Mouse (Mus musculus) brain, embryonic 14.5 days (tissue): ENCODE measurements around the gene Rtraf.

ENCODE experiments used
- CTCF ChIP-seq: fragments of 200-500 bp; IDR thresholded peaks from 2 replicates; pipeline ENCODE4 v1.5.1; 2012; ENCODE audit warnings: inconsistent platforms, mild to moderate bottlenecking, moderate library complexity, borderline replicate concordance; ENCODE audit not compliant: insufficient read depth, insufficient read length; ENCODE audit errors: extremely low read depth
- POLR2A ChIP-seq: fragments of 200-500 bp; IDR thresholded peaks from 2 replicates; pipeline ENCODE4 v1.6.1; 2012; ENCODE audit warnings: mild to moderate bottlenecking, inconsistent platforms, borderline replicate concordance; ENCODE audit not compliant: poor library complexity, insufficient read depth, insufficient read length, severe bottlenecking; ENCODE audit errors: extremely low read depth

DNA sequence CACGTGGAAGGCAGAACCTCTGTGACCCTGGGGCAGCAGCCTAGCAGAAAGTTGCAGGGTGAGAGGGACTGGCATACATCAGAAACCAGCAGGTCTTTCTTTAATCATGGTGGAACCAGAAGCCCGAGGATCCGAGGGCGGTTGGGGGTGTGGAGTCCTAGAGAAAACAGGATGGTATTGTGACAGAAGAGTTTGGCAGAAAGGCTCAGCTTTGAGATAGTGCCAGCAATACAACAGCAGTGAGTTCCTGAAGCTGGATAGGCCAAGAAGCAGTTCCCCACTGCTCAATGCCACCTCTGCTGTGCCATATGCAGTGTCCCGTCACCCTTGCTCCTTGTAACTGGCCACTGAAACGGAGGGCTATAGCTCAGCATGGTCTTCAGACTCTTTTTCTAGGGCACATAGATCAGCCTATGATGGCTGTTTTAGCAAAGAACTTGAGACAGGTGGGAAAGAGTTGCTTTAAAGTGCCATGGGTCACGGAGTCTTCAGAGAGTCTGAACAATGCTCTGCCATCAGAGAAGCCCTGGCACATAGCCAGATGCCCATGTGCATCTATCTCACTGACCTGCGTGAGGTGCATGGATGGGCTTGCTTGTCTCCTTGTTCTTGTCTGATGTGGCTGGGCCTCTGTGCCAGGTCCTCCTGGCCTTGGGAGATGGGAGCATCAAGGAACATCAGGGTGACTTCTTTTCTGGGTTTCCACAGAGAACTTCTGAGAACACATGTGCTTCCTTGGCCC, 22.0 kb downstream of the Rtraf start:
- TF ChIP-seq POLR2A, result no peak
- no peak for TF ChIP-seq CTCF
